Mouse (Mus musculus) kidney, adult 8-10 months (tissue): ENCODE results near the gene Spint3.
A peak's percentile ranks its signal among the peaks of the same experiment; 100 is the strongest.
"Not testable (repeated sequence)": the region's sequence is repeated elsewhere in the genome, so short reads cannot be mapped to it uniquely, and the experiment has no call there.

Source experiments
- DNase-seq, 2 experiments: peaks; one replicate each; pipeline ENCODE4 v3.0.0; 2022

Gene Spint3

DNA sequence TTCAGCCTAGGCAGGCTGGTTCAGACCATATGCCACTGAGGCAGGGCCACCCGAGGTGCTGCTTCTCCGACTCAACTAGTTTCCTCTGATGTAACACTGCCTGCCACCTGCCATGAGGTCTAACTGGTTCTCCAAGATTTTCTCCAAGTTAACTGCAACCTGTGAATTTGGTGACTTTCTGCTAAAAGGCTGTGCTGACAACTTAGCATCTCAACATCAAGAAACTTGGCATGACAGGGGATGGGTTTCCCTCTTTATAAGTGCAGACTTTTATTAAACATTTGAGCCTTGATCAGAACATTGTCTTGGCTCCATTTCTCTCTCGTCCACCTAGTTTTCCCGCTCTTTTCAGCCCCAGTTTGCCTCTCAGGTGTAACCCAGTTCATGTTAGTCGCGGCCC lies at the start of gene Spint3:
Gene Spint3, minus strand, starts transcription at position 101 of the 400 bp plus-strand sequence.
- not testable (repeated sequence) for DNase-seq

DNA sequence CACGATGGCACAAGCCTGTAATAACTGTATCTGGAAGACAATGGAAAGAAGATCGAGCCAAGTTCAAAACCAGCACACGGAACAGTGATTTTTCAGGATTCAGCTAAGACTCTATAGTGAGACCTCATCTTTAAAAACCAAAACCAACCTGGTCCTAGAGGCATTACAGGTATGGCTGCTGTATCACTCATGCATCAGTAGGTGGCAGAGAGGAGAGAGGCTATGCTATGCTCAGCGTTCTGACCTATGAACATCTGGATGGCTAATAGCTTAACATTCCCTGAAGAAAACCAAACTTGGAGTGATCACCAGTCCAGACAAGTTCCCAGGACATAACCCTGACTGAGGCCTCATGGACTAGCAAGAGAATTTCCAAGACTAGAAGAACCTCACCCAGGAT lies 48.5 kb upstream of the Spint3 start:
- DNase-seq = no peak

DNA sequence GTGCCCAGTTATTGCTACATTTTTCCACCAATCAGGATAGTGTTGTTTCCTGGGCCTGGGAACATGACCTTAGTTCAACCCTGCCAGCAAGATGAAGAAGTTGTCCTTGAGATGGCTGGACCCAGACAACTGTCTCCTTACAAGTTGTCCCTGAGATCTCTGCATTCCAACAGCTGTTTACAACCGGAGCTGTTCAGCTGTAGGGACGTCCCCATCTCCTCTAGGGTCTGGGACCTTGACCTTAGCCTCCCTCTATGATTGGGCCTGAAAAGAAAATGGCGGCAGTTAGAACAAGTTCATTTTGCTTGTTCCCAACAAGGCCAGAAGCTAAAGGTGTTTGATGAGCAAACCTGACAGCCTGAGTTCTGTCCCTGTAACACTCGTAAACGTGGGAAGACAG lies 45.8 kb upstream of the Spint3 start:
- no peak for DNase-seq

DNA sequence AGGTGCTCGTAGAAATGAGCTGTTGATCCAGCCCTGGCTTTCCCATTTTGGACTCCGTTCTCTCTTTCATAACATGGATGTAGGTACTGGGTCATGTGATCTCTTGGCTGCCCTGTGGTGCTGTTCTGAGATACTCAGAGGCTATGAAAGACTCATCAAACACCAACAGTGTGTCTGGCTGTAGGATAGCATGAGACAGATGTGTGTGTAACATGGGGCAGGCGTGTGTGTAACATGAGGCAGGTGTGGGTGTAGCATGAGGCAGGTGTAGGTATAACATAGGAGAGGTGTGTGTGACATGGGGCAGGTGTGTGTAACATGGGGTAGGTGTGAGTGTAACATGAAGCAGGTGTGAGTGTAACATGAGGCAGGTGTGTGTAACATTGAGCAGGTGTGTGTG lies 42.1 kb upstream of the Spint3 start:
- DNase-seq = no peak

DNA sequence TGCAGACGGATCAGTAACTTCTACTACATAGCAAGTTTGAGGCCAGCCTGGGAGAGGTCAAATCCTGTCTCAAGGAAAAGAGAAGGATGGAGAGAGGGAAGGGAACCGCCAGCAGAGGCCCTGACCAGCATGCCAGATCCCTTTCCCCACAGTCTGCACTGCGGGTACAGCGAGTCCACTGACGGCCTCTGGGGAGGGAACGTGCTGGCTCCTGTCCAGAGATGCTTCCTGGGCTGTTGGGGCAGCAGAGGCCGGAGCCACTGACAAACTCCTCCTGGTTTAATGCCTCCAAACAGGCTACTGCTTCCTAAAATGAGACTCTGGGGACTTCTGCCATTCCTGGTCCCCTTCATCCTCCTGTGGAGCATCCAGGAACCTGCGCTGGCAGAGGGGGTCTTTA lies 40.2 kb upstream of the Spint3 start, which contains the start of the genes Wfdc6b and Wfdc8:
Gene Wfdc6b, plus strand, starts transcription at position 52 of the 400 bp plus-strand sequence.
Gene Wfdc8, minus strand, starts transcription at position 156 of the 400 bp plus-strand sequence.
- peak; percentile 5 to 28 for DNase-seq

DNA sequence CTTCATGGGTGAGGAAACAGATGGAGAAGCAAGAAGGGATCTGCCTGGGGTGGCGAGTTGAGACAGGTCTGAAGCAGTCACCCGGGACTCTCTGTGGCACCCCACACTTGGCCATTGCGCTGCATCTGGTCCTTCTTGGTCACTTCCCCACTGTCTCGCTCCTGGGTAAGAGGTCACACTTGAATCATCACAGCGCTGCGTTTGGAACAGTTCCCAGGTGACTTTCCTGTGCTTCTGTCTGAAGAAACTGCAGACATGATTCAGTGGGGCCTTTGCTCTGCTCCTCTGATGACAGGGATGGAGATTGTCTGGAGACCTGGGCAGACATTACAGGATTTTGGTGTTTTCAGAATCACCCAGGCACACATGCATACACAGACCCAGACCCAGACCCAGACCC lies 35.5 kb upstream of the Spint3 start:
- DNase-seq = no peak

DNA sequence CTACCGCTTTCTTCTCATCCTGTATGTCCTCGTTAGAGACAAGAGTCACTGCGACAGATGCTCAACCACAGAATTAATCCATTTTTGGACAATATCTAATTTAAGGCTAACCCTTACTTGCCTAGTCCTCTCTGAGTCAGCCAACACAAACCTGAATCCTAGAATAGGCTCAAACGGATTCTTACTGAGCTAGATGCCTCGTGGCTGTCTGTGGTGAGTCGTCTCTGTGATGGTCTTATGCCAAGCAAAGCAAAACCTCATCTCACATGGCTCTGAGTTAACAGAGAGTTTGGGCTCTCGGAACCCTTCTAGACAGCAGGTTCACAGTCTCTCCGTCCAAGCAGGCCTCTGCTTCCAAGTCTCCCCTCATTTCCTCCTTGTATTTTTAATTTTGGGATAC lies 31.2 kb upstream of the Spint3 start:
- DNase-seq = no peak

DNA sequence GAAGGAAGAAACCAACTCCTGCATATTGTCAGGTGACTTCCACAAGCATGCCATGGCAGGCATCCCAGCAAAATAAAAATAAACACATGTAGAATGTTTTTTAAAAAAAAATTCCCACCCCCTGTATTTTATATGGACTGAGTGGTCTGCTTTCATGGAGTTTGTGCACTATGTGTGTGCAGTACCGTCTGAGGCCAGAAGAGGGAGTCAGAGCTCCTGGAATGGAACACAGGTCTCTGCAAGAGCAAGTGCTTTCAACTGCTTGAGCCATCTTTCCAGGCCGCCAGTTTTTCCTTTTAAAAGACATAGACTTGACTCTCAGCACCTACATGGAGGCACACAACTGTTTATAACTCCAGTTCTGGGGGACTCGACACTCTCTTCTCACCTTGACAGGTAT lies 30.2 kb upstream of the Spint3 start:
- no peak for DNase-seq

DNA sequence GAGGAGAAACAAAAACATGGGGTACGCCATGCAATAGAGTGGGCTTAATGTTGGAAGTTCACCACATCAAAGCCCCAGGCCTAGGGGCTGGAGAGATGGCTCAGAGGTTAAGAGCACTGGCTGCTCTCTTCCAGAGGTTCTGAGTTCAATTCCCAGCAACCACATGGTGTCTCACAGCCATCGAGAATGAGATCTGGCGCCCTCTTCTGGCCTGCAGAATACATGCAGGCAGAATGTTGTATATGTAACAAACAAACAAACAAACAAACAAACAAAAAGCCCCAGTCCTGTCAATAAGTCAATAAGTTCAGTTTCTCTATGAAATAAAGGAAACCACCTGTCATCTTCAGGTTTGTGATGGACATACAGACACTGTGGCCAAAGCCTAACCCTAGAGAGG lies 26.9 kb upstream of the Spint3 start:
- DNase-seq = no peak

DNA sequence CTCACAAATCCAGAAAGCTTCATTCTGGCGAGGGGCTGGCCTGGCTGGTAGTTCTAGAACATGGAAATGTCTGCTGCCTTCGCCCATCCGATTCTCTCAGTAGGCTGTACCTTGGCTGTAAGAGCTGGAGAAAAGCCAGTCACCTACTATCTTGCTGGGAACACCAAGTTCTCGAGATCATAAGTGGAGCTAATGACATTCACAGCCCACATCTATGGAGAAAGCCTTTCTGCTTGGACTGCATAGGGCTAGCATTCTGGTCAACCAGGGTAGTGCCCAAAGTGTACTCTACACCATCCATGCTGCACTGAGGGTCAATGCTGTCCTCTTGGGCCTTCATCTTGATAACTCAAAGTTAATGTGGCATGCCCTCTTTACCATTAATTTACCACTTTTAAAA lies 20.2 kb upstream of the Spint3 start, which contains the start of gene Eppin:
Gene Eppin, minus strand, starts transcription at position 101 of the 400 bp plus-strand sequence.
- DNase-seq = no peak

DNA sequence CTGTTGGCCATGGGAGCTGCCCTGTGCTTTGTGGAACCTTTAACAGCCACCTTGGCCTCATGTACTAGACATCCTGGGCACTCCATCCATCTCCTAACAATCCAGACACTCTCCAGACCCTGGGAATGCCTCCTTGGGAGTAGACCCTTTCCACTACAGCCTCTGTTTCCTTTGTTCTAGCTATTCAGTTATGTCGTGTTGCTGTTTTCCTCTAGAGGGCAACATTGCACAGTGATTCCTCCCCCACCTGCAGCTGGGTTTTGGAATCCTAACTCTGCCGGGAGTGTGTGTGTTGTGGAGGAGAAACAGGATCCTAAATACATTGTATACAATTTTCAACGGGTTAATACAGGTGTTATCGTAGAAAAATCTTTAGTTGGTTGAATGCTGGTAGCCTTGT lies 18.8 kb upstream of the Spint3 start:
- DNase-seq = peak in 1 of 2 experiments; percentile 9

DNA sequence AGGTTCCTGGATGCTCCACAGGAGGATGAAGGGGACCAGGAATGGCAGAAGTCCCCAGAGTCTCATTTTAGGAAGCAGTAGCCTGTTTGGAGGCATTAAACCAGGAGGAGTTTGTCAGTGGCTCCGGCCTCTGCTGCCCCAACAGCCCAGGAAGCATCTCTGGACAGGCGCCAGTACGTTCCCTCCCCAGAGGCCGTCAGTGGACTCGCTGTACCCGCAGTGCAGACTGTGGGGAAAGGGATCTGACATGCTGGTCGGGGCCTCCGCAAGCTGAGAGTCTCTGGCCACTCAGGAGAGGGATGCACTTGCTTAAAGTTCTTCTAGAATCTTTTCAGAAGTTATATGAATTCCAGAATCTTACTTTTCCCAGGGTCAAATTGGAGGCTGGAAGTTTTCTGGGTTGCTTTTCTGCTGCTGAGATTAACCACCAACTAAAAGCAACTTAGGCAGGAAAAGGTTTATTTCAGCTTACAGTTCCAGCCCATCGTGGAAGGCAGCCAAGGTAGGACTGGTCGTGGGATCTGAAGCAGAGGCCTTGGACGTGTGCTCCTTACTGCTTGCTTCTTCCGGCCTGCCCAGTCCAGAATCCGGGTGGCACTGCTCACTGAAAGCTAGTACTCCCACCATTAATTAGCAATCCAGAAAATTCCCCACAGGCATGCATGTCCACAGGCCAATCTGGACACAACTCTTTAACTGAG lies 11.9 kb upstream of the Spint3 start, which contains the start of gene Wfdc6a:
Gene Wfdc6a, minus strand, starts transcription at position 423 of the 701 bp plus-strand sequence.
- not testable (repeated sequence) for DNase-seq

DNA sequence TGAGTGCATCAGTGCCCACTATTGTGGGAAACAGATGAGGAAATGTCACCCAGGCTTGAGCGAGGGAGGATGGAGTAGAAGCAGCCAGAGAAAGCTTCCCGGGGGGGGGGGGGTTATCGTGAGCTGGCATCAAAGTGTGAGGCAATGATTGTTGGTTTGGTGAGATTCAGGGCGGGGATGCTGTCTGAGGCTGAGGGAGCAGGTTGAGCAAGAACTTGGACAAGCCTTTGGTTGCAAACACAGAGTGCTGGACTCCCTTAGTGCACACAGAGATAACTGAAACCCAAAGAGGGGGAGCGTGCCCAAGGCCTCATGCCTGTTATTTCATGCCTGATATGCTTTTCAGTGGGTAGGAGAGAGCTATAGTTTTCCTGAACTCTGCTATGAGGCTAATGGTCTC lies 5.8 kb downstream of the Spint3 start:
- DNase-seq = no peak

DNA sequence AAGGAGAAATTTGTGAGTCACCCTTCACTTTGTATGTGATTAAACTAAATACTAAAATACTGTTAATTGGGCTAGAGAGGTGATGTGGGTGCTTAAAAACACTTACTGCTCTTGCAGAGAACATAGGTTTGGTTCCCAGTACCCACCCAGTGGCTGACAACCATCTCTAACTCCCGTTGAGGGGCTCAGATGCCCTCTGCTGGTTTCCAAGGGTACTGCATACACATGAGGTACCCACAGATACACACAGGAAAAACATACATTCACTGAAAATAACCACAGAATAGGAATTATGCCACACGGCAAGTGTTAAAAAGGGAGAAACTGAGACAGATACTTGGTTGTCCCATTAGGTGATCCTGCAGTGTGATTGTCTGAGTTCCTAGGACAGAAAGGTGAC lies 6.3 kb downstream of the Spint3 start:
- DNase-seq = no peak

DNA sequence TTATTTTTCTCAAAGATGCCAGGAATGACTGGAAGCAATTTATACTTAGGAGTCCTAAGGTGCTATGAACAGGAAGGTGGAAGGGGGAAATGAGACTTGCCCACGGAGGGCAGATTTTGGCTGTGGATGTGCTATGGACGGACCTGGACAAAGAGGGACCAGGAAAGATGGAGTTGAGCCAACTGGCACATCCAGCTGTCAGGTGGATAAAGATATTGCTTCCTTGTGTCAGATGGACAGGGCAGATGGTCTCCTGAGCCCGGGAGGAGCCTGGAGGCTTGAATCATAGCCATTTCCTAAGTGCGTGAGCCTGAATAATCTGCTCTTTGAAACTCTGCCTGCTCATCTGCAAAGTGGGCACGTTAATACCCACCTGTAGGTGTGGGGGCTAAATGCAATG lies 8.9 kb downstream of the Spint3 start:
- DNase-seq = no peak

DNA sequence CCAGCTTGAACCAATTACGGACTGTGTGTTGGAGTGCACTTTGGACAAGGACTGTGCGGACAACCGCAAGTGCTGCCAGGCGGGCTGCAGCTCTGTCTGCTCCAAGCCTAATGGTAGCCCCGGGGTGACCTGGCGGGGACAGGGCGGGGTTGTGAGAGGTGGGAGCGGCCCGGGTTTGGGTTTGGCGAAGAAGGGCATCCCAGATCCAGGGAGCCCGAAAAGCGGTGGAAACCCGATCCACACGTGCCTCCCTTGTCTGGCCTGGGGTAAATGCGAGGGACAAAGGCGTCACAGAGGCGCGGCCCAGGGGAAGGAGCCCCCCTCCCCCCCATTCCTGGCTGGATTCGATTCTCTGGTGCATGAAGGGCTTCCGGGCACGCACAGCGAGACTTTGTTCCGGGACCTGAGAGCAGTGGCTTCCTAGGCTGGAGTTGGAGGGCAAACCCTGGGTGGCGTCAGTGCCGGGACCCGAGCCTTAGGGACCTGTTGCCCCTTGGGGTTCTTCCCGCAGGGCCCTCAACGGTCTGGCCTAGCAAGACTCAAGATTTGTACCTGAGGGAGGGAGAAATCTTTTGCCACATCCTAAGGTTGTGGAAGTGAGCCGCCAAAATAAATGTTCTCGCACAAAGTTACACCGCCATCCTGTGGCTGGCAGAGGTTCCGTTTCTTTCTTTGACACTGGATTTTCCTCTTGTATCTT lies 9.8 kb downstream of the Spint3 start:
- DNase-seq = peak; percentile 54 to 55

DNA sequence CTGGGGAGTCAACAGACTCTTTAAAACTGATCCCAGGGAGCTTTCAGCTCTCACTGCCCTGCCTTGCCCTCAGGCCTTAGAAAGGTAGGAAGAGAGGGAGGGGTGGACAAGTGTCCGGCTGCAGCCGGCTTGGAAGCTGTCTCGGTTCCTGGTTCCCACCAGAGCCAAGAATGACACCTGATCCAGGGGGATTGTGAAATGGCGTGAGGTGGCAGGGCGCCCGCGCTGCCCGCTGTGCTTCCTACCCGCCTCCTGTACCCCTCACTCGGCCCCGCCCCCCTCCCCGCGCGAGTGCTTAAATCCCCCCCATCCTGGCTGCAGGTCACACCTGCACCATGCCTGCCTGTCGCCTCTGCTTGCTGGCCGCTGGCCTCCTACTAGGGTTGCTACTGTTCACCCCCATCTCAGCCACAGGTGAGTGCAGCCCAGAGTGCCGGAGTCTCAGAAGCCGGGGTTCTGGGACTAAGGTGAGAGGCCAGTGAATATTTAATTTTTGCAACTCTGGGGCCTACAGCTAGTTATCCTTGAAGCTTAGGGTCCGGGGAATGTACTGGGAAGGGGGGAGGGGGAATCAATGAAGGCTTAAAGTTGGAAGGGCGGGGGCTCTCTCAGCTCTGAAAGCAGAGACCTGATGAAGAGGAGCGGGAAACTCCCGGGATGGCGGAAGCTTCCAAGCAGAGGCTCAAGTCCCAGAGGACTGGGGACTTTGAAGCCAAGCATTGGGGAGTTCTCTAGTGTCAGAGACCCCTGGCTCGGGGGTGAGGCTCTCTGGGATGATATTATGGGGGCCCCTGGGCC lies 10.7 kb downstream of the Spint3 start, which contains the start of gene Wfdc2:
Gene Wfdc2, plus strand, starts transcription at position 23 of the 798 bp plus-strand sequence.
- DNase-seq = peak; percentile 47 to 79

DNA sequence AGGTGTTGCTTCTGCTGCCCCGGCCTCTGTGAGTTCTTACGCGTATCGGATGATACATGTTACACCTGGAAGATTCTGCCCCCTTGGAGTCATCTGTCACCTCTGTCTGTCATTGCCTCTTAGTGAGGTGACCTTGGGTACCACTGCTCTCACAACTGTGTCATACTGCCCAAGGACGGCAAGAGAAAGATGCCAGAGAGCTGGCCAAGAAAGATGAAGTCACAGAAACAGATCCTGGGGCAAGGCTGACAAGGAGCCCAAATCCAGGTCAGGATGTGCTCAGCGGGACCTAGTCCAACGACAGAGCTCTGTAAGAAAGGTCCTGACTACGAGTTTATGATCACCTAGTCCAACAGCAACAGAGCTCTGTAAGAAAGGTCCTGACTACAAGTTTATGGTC lies 13.2 kb downstream of the Spint3 start:
- DNase-seq = no peak

DNA sequence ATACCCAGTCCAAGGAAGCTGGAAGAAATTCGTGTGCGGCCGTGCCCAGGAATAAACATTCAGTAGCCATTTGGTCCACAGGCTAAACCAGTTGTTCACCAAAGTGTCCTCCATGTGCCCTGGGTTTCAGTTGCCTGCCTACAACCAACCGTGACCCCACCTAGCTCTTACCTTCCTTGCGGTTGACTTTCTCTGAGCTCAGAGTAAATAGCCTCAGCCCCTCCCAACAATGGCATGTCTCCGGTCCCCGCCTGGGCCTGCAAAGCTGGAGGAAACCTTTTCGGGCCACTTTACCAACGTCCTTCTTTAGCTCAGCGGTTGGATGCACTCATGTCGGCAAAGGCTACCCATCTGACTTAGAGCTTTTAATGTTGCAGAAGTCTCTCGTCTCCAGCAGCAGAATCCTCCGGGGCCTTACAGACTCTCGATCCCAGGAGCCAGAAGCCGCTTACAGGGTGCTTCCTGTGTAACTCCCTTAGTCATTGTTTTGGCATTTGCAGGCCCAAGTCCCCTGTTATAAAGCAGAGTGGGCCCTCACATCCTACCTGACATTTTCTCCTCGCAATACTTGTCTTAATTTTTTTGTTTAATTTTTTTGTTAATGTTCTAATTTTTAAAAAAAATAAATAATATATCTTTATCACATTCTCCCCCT lies 14.1 kb downstream of the Spint3 start:
- DNase-seq = no peak

DNA sequence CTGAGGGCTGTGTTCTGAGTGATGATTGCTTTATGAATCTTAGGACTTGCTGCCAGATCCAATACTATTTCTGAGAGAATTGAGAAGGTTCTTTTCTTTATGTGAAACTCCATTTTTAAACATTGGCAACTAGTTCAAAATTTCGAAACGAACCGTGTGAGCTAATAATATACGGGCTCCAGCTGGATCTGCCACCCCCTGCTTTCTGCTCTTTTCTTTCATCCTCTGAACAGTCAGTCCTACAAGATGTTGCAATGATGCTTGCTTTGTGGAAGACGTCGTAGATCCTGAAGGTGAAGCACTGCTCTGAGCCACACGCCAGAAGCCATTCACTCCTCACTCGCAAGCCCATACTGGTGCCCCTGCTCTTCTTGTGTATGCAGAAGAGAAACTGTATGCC lies 14.8 kb downstream of the Spint3 start:
- DNase-seq = no peak

DNA sequence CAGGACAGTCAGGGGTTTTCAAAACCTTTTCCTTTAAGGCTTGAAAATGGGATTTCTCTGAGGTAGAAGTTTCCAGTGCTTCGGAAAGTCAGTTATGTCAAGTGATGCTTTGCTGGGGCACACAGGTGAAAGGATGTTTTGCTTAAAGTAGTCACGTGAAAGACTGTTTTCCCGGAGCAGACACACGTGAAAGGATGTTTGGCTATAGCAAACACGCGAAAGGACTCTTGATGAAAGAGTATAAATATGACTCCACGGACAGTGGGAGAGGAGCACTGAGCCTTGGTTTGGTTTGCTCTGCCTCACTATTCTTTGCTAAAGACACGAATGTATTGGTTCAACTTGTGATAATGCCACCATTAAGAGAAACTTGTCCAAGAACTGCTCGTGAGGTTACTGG lies 21.8 kb downstream of the Spint3 start:
- DNase-seq = no peak

DNA sequence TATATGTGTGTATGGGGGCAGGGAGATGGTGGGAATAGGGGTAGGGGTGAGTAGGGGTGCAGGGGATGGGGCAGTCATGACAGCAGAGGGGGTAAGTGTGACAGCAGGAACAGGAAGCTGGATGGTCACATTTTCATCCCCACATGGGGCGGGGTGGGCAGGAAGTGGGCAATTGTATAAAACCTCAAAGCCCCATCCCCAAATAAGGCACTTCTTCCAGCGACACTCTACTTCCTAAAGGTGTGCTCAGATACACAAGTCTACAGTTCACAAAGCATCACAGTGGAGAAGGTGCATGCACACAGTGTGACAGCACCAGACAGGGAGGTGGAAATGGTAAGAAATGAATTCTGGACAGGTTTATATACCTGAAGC lies 22.4 kb downstream of the Spint3 start:
- DNase-seq = no peak
